Mouse (Mus musculus): ENCODE data around the gene Noto. TPM values are rescaled to one million over a fixed set of nuclear protein-coding genes. Genes with fewer than 3 reads are reported as not detected.
"Not testable (repeated sequence)": the region's sequence is repeated elsewhere in the genome, so short reads cannot be mapped to it uniquely, and the experiment has no call there.

Noto gene
- total RNA-seq, 2 experiments from 2014 or later, result not detected

DNA sequence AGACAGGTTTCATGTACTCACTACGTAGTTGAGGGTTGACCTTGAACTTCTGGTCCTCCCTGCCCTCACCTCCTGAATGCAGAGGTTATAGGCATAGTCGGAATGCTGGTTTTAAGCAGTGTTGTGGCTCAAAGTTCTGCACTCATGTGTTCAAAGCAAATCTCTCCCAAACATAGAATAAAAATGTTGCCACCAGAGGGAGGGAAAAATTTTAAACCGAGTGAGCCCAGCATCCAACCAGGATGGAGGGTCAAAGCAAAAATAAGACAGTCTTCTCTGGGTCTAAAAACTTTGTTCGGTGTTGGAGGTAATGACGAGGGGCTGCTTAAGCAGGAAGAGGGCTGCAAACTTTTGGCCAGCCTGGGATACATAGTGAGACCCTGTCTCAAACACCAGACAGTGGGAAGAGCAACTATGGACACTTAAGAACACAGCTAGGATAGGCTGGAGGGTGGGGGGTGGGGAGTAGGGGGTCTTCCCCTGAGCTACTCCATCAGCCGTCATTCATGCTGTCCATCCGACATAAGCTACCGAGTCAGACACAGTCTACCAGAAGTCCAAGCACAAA is 7.7 kb downstream of the Noto start:
- DNase-seq (ENCODE audit: low spot score in 2 of 2), result no peak

DNA sequence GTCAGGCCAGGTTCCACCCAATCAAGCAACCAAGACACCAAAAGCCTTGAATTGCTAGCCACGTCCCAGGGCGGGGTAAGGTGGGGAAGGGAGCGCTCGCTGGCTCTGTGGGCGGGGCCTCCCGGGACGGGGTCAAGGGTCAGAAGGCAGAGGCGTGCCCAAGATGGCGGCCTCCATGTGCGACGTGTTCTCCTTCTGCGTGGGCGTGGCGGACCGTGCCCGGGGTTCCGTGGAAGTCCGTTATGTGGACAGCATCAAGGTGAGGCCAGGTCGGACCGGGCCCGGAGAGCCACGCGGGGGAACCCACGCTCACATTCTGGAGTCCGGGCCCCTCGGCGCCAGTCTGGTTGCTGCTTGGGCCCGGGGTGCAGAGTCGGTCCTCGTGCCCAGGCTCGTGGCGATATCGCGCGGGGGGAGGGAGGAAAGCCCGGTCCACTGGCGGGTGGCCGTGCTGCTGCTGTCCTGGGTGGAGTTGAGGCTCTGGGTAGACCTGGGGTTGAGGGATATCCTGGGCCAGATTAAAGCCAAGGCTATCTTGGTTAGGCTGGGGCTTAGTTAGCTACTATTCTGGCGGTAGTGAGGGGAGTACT is 8.3 kb downstream of the Noto start, which contains the start of gene Smyd5:
TSS of gene Smyd5 (plus strand) at position 148 of the 590 bp plus-strand sequence.
- peak; percentile 67 to 70 for DNase-seq (ENCODE audit: low spot score in 2 of 2)

DNA sequence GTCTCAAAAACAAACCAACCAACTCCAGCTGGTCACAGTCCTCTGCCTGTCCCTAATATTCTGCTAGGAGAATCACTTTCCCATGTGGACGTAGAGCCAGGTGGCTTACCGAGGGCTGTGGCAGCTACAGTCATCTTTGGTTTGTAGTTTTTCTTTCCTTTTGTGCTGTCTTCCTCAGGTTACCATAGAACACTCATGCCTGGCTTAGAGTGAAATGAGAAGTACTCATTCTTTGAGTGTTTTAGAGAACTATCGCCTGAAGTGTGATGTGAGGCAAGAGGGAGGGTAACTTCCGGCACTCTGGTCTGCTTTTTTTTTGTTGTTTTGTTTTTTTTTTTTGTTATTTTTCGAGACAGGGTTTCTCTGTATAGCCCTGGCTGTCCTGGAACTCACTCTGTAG is 10.2 kb downstream of the Noto start:
- no peak for DNase-seq (ENCODE audit: low spot score in 2 of 2)

DNA sequence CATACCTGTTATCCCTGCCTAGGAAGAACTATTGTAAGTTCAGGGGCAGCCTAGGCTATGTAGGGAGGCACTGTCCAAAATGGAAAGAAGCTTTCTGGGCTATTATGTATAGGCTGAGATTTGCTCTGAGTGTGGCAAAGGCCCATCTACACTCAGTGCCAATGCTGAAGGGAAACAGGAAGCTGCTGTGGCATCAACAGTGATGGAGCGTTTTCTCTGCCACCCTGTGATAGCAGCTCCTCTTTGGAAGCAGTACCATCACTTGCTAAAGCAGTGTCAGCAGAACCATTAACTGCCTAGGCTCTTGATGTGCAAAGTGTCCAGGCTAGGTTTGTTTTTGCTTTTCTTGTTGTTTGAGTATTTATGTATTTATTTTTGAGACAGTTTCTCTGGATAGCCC is 12.5 kb downstream of the Noto start:
- DNase-seq (ENCODE audit: low spot score in 2 of 2), result no peak

DNA sequence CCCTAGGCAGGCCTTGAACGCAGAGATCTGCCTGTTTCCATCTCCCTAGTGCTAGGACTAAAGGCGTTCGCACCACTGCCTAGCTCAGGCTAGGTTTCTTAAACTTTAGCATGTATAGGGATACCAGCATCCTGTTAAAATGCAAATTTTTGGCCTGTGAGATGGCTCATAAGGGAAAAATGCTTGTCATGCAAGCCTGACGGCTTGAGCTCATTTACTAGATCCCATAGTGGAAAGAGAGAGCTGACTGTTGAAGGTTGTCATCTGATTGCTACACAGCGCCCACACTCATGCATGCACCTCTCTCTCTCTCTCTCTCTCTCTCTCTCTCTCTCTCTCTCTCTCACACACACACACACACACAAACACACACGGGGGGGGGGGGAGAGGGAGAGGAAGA is 12.9 kb downstream of the Noto start:
- no peak for DNase-seq (ENCODE audit: low spot score in 2 of 2)

DNA sequence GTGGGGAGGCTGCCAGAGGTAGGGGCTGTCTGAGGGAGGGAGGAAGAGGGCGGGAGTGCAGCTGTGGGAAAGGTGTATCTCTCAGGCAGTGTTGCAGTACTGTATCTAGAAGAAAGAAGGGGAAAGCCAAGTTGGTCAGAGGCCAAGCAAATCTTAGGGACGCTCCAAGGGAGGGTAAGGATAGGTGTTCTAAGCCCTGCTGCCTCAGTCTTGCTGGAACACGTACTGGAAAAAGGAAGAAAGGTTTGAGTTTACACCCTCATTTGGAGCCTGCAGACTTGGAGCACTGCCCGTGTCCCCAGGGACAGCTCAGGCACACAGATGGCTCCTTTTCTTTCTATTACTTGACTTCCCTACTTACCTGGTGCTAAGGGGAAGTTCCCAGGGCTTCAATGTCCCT is 17.5 kb downstream of the Noto start:
- DNase-seq (ENCODE audit: low spot score in 2 of 2), result no peak

DNA sequence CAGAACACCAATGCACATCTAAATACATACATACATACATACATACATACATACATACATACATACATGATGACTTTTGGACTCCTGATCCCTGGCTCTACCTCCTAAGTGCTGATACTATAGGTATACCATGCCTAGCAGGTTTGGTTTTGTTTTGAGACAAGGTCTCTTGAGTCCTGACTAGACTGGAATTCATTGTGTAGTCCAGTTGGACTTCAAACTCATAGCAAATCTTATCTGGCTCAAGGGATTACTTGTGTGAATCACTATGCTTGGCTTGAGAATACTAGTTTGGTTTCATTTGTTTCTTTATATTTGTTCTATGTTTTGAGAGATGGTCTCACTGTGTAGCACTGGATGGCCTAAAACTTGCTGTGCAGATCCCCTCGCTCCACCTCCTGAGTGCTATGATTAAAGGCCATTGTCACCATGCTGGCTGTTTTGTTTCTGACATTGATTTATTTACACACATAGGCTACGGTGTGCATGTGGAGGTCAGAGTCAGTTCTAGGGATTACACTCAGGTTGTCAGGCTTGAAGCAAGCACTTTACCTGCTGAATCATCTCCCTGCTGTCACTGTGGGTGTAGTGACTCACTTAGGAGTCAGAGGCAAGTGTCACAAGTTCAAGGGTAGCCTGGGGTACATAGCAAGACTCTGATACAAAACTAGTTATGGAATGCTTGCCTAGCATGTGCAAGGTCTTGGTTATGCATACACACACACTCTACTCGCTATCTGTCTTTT is 20.0 kb downstream of the Noto start:
- DNase-seq (ENCODE audit: low spot score in 2 of 2), result no peak

DNA sequence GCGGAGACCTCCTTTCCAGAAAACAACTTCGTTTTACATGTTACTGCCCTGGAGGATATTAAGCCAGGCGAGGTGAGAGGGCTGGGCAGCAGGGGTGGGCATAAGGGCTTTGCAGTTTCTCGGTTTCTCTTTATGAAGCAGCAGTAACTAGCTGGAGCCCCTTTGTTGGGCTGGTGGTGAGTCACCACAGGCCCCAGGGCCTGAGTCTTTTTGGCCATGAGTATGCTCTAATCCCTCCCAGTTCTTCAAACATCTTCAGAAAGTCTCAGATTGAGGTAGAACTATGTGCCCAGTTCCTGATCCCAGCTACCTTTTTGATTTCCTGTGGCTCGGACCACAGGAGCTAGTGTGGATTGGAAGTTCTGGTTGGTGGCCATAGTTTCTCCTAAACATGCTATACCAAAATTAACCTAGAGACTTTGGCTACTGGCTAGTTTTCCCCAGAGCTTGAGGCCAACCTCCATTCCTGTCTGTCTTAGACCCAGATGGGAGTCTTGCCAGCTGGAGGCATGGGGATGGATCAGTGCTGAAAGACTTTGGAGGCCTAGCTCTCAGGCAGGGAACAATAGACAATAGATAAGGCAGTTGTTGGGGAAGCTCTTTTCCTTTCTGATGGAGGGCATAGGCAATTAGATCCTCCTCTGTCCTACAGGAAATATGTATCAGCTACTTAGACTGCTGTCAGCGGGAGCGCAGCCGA is 20.7 kb downstream of the Noto start:
- no peak for DNase-seq (ENCODE audit: low spot score in 2 of 2)

DNA sequence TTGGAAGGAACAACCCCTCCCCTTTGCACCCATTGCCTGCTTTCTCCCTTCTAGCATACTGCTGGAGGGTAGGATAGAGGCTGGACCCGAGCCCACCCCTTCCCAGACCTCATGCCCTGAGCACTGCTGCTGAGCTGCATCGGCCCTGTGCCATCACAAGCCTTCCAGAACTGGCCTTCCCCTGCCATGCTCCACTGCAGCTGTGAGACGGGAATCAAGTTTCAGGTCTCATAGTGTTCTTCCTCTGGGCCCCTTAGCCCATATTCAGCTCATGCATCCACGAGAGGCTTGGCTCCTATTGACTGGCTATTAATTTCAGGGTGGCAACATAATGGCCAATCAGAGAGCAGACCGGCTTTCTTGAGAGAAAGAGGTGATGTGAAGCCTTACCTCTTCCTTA is 21.6 kb downstream of the Noto start:
- DNase-seq (ENCODE audit: low spot score in 2 of 2), result no peak

DNA sequence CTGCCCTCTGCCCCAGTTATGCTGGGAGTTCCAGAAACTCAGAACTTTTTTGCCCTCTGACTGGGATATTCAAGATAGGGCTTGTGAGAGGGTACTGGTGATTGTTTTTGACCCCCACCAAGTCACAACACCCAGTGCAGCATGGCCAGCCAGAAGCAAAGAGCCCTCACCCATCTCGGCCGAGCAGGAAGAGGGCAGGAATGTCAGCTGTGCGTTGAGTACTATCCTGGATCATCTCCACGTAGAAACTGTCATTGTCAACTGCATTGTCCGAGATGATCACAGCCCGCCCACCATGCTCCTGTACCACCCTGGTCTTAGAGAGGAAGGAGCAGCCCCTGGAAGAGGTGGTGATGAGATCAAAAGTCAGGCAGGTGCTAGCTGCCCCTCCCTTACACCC is 23.7 kb downstream of the Noto start:
- no peak for DNase-seq (ENCODE audit: low spot score in 2 of 2)

DNA sequence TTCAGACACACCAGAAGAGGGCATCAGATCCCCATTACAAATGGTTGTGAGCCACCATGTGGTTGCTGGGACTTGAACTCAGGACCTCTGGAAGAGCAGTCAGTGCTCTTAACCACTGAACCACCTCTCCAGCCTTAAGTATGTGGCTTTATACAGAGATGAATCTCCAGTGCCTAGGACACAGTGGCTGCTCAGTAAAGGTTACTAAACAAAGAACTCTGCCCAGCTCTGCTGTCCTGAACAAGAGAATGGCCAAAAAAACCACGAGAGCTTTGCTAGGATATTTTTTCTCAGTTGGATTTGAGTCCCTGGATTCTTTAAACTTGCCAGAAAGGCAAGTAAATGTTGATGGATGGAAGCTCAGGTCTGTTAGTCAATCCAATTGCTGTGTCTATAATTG is 26.5 kb downstream of the Noto start:
- not testable (repeated sequence) for DNase-seq (ENCODE audit: low spot score in 2 of 2)

DNA sequence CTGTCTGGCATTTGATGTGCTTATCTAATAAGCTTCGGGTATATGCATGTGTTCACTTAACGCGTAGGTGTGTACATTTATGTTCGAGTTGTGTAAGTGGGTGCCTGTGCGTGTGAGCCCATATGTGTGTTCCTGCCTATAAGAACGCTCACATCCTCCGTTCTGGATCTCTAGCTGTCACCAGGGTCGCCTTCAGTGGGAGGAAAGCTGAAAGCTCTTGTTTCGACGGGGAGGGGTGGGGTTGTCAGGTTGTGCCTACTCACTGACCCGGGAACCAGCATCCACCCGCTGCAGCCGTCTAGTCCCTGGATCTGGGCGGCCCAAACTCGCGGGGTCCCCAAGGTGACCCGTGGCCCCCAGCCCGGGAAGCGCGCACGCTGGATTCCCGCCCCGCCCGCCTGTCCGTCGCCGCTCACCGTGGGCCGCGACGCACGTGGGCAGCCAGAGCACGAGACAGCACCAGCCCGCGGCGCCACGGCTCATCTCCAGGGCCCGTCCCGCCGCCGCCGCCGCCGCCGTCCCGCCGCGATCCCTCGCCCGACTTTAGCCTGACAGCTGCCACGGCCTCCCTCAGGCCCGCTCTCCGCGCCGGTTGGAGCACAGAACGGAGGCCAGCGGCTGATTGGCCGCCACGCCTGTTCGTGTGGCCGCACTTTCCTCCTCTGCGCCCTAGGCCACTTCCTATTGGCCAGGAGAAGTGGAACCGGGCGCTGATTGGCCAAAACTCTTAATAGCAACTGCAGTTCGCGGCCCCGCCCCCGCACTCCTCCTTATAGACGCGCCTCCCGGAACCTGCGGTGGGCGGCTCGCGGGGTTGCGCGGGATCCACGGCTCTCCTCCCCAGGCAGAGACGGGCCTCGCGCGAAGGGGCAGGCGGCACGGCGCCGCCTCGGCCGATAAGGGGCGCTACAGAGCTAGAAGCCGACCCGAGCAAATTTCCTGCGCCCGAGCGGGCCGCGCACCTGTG is 27.3 kb downstream of the Noto start, which contains the start of gene Cct7:
TSS of gene Cct7 (plus strand) at position 818 of the 967 bp plus-strand sequence.
- DNase-seq (ENCODE audit: low spot score in 2 of 2), result peak; percentile 98 to 99

DNA sequence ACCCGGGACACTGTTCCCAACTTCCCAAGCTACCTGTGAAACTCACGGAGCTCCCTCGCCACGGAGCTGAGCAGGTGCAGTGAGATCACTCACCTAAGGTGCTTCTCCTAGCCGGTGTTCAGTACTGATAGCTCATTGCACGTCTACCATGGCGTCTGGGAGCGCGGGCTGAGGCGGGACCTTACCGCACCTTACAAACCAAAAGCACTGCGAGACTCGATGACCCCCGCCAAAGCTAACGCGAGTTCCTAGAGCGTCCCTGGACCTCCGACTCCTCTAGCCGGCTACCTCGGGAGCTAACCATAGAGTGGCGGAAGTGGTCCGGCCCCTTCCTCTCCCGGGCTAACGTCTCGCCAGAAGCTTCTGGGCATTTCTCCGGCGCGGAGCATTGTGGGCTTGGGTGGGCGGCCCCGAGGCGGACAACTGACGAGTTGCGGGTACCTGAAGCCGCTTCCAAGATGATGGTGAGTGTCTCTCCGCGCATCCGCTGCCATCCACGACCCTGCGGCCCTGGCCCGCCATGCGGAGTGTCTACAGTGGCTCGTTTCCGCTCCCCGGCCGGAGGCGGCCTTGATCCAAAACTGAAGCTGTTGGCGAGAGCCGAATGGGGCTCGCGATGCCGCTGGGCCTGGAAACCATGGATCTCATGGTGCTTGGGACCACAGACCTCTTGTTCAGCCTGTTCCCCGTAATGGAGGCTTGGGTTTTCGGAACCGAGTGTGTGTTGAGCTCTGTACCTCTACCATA is 28.2 kb downstream of the Noto start, which contains the start of gene Pradc1:
TSS of gene Pradc1 (minus strand) at position 307 of the 747 bp plus-strand sequence.
- DNase-seq (ENCODE audit: low spot score in 2 of 2), result peak; percentile 95 to 99

DNA sequence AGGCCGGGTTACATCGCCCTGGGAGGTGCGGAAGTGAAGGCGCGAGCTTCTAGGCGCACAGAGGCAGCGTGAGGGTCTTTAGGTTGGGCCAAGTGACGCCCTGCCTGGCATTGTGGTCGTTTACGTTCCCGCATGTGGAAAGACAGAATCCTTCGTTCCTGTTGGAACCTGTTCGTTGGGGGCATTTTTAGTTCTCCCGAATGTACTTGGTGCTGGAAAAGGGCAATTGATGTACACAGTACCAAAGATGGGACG is 28.7 kb downstream of the Noto start:
- no peak for DNase-seq (ENCODE audit: low spot score in 2 of 2)

DNA sequence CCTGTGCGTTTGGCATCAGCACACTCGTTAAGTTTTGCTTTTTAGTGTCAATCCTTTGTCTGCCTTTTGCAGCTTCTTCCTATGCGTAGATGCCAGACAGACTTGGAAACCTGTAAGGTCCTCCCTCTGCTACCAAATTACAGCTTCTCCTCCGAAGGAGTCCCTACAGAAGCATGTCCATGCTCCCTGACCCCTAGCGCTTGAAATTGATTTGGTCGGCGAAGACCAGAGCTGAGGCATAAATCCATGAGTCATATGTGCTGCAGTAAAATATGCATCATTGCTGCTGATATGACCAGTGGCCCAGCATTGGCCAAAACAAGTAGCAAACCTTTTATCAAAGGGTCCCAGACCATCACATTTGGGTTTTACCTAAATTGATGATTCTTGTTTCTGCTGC is 29.1 kb downstream of the Noto start:
- no peak for DNase-seq (ENCODE audit: low spot score in 2 of 2)

DNA sequence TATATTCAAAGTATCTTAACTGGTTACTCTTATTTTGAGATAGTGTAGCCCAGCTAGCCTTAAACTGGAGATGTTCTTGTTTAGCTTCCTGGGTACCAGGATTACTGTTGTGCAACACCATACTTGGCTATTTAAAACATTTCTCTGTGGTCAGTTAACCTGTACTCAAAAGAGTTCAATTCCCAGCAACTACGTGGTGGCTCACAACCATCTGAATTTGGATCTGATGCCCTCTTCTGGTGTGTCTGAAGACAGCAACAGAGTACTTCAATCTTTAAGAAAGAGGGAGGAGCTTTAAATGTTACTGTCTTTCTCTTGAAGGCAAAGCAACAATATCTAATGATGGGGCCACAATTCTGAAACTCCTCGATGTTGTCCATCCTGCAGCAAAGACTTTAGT is 35.9 kb downstream of the Noto start:
- DNase-seq (ENCODE audit: low spot score in 2 of 2), result no peak

DNA sequence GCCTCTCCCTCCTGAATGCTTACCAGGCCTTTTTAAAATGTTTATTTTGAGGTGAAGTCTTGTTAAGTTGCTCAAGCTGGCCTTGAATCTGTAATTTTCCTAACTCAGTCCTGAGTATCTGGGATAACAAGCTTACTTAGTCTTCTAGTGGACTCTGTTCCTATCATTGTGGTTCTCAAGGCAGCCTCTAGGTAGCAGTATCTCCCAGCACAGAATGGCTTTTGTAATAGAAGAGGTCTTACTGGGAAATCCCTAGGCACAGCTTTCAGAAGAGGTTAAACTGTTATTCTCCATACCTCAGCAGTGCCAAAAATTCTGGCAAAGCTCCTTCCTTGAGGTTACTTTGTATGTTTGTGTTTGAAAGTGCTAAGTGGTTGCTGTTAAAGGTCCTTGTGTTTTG is 41.7 kb downstream of the Noto start:
- peak in 1 of 2 experiments; percentile 55 for DNase-seq (ENCODE audit: low spot score in 2 of 2)

DNA sequence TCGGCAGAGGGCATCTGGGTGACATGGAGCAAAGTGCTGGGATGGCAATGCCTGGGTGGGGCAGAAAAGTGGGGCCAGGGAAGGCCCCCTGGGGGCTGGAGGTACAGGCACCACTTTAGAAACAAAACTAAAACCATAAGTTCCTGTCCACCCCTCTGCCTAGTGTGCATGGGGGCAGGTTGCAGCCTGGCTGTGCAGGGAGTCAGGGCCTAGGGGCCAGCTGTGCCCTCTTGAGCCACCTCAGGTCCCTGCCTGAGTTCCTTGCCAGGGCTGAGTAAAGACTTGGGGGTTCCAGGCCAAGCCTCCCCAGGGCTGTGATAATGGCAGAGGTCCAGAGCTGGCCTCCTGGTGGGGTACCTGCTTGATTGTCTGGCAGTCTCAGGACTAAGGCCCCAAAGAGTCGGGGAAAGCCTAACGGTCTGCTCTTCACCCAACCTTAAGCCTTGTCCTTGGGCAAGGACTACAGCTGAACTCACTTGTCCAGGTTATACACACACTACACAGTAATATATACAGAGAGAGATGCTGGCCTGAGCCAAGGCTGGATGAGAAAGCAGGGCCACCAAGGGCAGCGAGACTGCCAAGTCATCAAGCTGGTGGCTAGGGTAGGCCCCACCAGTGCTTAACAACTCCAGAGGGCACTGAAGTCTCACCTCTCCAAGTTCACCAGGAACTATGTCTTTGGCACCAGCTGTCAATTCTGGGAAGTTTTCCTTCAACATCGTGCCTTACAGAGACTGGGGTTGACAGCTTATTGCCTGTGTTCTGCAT is 46.2 kb downstream of the Noto start:
- DNase-seq (ENCODE audit: low spot score in 2 of 2), result no peak

DNA sequence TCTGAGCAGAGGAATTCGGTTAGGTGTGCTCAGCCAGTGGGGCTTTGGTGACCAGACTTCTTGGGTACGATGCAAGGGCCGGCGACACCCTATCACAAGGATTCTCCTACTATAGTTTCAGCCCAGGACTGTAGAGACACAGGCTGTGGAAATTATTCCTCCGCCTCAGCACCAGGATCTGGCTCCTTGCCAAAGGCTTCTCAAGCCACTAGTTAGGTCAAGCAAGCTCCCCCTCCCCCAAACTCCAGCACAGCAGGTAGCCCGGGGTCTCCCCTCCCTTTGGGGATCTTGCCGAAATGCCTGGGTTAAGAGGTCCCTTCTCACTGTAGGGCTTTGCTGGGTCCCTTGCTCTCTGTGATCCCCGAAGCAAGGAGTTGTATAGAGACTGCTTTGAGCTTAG is 48.3 kb downstream of the Noto start:
- no peak for DNase-seq (ENCODE audit: low spot score in 2 of 2)
